Mouse (Mus musculus) T-helper 17 cell (primary cell): ENCODE data around the gene Mrpl34.

Experiments
- in situ Hi-C, 2 experiments: fragments of 300-600 bp; cut with MboI, MseI; formaldehyde crosslinking; loops; 1 replicate in 1 of 2; 2 replicates in 1 of 2; pipeline ENCODE4 v1.15.1; 2025; ENCODE audit warnings: high pct_unique_total_duplicates in 2 of 2

Gene Mrpl34

GRCm38 (mm10) chr8:71488454-71488853, 23.7 kb downstream of the Mrpl34 start:
- in situ Hi-C loops = no loop called here

- in situ Hi-C loops = no loop called here
Observed at GRCm38 (mm10) chr8:71495039-71495438, 30.3 kb downstream of the Mrpl34 start.

- in situ Hi-C loops = no loop called here
Observed at GRCm38 (mm10) chr8:71495811-71496210, 31.1 kb downstream of the Mrpl34 start.

GRCm38 (mm10) chr8:71496481-71496880, 31.7 kb downstream of the Mrpl34 start:
- in situ Hi-C loops = no loop called here

- in situ Hi-C loops = no loop called here
Observed at GRCm38 (mm10) chr8:71497077-71497645, 32.4 kb downstream of the Mrpl34 start.

- in situ Hi-C loops = no loop called here
Observed at GRCm38 (mm10) chr8:71497881-71498501, 33.2 kb downstream of the Mrpl34 start.

- in situ Hi-C loops = no loop called here
Observed at GRCm38 (mm10) chr8:71498816-71499690, 34.3 kb downstream of the Mrpl34 start.

- in situ Hi-C loops = no loop called here
Observed at GRCm38 (mm10) chr8:71504349-71504748, 39.6 kb downstream of the Mrpl34 start.

GRCm38 (mm10) chr8:71505326-71505725, 40.6 kb downstream of the Mrpl34 start:
- in situ Hi-C loops = no loop called here

GRCm38 (mm10) chr8:71505979-71506378, 41.2 kb downstream of the Mrpl34 start:
- in situ Hi-C loops = no loop called here

GRCm38 (mm10) chr8:71507589-71508104, 42.9 kb downstream of the Mrpl34 start:
- in situ Hi-C loops = no loop called here

- in situ Hi-C loops = no loop called here
Observed at GRCm38 (mm10) chr8:71509316-71509715, 44.6 kb downstream of the Mrpl34 start.

GRCm38 (mm10) chr8:71511644-71512043, 46.9 kb downstream of the Mrpl34 start, which contains the start of gene Plvap:
Plvap (minus strand) TSS chr8:71511752.
- in situ Hi-C loops = no loop called here

GRCm38 (mm10) chr8:71513018-71513754, 48.4 kb downstream of the Mrpl34 start:
- in situ Hi-C loops = no loop called here

- in situ Hi-C loops = no loop called here
Observed at GRCm38 (mm10) chr8:71515043-71515442, 50.3 kb downstream of the Mrpl34 start.
